Mouse (Mus musculus): ENCODE measurements around the gene Commd1.

DNA sequence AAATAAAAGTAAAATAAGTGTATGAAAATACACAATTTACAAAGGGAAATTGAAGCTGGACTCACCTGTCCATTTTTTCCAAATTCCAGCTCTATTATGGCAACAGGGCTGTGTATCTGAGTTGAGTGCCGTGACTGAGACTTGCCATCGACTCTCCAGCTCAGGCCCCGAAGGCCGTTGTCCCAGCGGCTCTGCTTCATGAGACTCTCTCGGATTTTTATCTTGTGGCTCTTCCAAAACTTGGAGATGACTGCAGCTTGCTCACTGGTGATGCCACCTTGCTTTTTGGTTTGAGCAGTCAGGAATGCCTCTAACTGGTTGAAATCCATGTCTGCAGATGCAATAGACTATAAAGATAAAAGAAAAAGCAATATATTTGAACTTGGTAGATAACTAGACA is 25.8 kb downstream of the Commd1 start:
- no peak for TF ChIP-seq CTCF (conservative IDR thresholded peaks at IDR 0.05; ENCODE audit: insufficient read depth, insufficient read length, low read depth, low read length)
- TF ChIP-seq POLR2A (IDR thresholded peaks at IDR 0.05; ENCODE audit: low read depth, low read length), result no peak

Measured in kidney, adult 2 months (tissue).